Mouse (Mus musculus): ENCODE measurements around the gene AU022252.

GRCm38 (mm10) chr4:119263459-119263858 is 30.9 kb upstream of the AU022252 start:
- TF ChIP-seq CTCF (IDR thresholded peaks at IDR 0.05; ENCODE audit: borderline replicate concordance, insufficient read depth, low read length) = no peak
- no peak for TF ChIP-seq POLR2A (IDR thresholded peaks at IDR 0.05; ENCODE audit: low read depth, low read length)
